In genomic region chr6:135362459-135363159, GRCm38 (mm10) we compare ENCODE assay signal across 8 mouse cellular contexts. TPM values are rescaled to one million over a fixed set of nuclear protein-coding genes. Genes with fewer than 3 reads are reported as not detected.
DNase-seq lines count a peak whose midpoint lies in the region.

Emp1 (plus strand) TSS chr6:135362545.

- peak; percentile 56 for DNase-seq in CD4-positive, CD25-positive, alpha-beta regulatory T cell, adult 2 months (ENCODE audit: low read depth, low spot score)
- DNase-seq in adipocyte (ENCODE audit: low spot score), result peak; percentile 97
- peak; percentile 26 to 82 for DNase-seq in frontal cortex, adult 2 months (ENCODE audit: extremely low spot score in 1 of 2, low spot score in 1 of 2)
- DNase-seq in heart, postnatal 4 days, result peak; percentile 91
- peak; percentile 89 for DNase-seq in large intestine, adult 2 months (ENCODE audit: low read depth, low spot score)
- DNase-seq in lung, postnatal 4 days, result peak; percentile 84 to 89
- DNase-seq in right cerebral cortex, adult 18-20 months, result peak; percentile 67
- no peak for DNase-seq in cerebellum, adult 11 months

- 4% methylated on average over 13 of the region's 13 CpGs for WGBS in large intestine, adult 2 months

RNA-seq across cellular contexts. Expression of gene Emp1, which starts in this region (rescaled TPM):
- polyA plus RNA-seq in frontal cortex, adult 2 months (2012; rRNA removed), result 1.7 and 3.6 TPM in 2 replicates
- 100 to 1,000 TPM; 233 to 234 TPM for total RNA-seq in heart, postnatal 4 days (2021)
- 138 and 265 TPM in 2 replicates for polyA plus RNA-seq in large intestine, adult 2 months (2012; rRNA removed)

Comparison
In these comparisons a context has a peak if more than half of its experiments do, and no peak if none do; other contexts are left out.
1. RNA of gene Emp1 (polyA plus RNA-seq): 138 to 265 TPM in large intestine, adult 2 months; 1.7 to 3.6 TPM in frontal cortex, adult 2 months; every median in the first group is over 10 times any median in the second.